Mouse (Mus musculus) thymus, adult 2 months (tissue): ENCODE measurements at regions not wholly inside any gene's neighbourhood (a gene's known extent, or its start where the extent isn't known, plus 50 kb on each side); places are given as distances from the start of the nearest gene placed in this dataset.

ENCODE experiments used
- CTCF ChIP-seq: fragments of 200-500 bp; IDR thresholded peaks from 2 replicates; pipeline ENCODE4 v1.5.1; 2012; ENCODE audit warnings: mild to moderate bottlenecking, control low read depth, low read length, moderate library complexity, borderline replicate concordance; ENCODE audit not compliant: control insufficient read depth, poor library complexity, insufficient read depth; ENCODE audit errors: extremely low read depth
- POLR2A ChIP-seq: fragments of 200-500 bp; IDR thresholded peaks from 2 replicates; pipeline ENCODE4 v1.6.1; 2012; ENCODE audit warnings: mild to moderate bottlenecking, low read length, control low read depth, moderate library complexity; ENCODE audit not compliant: control insufficient read depth, poor library complexity, insufficient read depth; ENCODE audit errors: extremely low read depth

- TF ChIP-seq CTCF (no peak), POLR2A (no peak)
Measured at GRCm38 (mm10) chr16:29834669-29835068, 229.5 kb upstream of the Hes1 start.
